Mouse (Mus musculus): ENCODE measurements around the gene Serpine1.

DNA sequence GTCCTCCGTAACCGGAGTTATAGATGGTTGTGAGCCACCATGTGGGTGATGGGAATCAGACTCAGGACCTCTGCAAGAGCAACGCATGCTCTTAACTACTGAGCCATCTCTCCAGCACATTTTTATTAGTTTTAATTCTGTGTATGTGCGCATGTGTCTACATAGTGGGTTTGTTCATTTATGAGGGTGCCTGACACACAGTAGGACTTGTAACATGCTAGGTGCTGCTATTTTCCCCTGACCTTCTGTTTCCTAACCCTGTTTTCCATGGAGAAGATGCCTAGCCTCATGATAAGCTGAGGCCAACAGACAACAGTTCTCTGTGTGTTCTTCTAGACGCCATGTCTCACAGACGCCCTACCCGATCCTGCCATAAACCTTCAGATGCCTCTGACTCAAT is 28.1 kb downstream of the Serpine1 start:
- no peak for TF ChIP-seq POLR2A (IDR thresholded peaks at IDR 0.05; ENCODE audit: insufficient read depth, low read length)
- no peak for TF ChIP-seq EP300 (IDR thresholded peaks at IDR 0.05; ENCODE audit: insufficient read depth, low read depth, low read length)
- no peak for TF ChIP-seq CTCF (IDR thresholded peaks at IDR 0.05; ENCODE audit: low read depth, low read length)

All from ES-Bruce4 (cell line).